Mouse (Mus musculus): ENCODE measurements around the gene Gm20662.
A peak's percentile ranks its signal among the peaks of the same experiment; 100 is the strongest.

The Gm20662 gene

DNA sequence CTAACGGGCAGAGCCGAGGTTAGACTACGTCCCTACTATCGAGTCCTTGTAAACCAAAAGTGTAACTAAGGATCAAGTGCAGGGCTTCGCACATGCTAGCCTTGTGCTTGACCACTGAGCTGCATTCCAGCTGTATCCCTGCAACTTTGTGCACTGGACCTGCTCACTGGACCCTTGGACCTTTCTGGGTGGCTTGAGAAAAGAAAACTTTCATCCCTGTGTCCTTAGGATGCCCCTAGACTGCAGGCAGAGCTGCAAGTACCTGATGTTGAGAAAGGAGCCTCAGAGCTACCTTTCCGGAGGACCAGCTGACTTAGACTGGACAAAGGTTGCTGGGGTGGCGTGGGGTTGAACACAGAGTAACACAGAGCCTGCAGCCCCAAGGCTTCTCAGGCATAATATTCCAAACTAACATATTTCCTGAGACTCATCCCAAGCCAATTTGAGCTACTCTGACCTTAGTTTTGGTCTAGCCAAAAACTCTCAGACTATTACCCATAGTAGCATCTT, 94.5 kb downstream of the Gm20662 start:
- no peak for DNase-seq (ENCODE audit: low read depth)

DNA sequence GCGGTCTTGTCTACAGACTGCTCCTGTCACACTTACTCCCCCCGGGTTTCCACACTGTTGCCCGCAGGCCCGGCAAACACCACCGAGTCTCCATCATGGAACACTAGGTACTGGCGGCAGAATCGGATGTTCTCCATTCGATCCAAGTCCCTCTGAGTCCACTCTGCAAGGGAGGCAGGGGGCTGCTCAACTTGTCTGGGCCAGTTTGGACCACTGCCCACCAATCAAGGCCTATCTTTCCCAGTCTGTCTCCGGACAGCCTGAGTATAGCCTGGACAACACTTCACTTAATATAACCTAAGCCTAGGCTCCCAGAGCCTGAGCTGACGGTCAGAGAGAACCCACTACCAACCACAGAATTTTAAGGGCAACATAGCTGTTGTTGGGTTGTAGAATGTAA, 97.4 kb downstream of the Gm20662 start:
- no peak for DNase-seq (ENCODE audit: low read depth)

DNA sequence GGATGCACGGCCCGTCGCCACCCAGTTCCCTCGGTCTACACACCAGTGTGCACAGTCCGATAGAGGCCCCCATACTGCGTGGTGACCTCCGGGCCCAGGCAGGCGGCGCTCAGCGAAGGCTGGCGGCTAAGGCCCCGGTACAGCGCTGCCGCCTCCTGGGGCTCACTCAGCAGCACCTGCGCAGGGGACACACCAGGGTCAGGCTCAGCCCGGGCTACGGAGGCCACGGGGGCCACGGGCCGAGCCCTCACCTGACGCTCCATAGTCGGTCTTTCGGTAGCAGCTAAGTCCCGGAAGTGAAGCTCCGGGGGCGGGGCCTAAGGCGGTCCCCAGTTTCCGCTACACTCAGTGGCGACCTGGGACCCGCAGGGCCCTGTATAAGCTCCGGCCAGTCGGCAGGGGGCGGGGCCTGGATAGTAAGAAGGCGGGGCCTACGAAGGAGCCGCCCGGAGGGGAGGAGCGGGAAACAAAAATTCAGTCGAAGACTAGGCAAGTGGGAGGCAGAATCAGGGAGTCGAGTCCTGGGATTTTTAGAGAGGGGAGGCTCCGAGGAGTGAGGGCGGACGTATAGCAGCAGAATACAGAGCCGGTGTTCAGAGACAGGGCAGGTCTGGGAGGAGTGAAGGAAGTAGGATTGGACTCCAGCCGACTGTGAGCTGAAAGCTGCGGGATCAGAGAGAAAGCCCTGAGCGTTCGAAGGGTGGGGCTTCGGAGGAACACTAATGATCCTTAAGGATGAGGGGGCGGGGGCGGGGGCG, 98.2 kb downstream of the Gm20662 start, which contains the start of gene Apeh:
Apeh (minus strand) TSS at position 423 of the 758 bp plus-strand sequence.
- peak; percentile 70 for DNase-seq (ENCODE audit: low read depth)

All from fibroblast of lung, adult 2 months (primary cell).